Mouse (Mus musculus): ENCODE data around the gene Kcnn4. TPM values are rescaled to one million over a fixed set of nuclear protein-coding genes. Genes with fewer than 3 reads are reported as not detected.
"Not testable (repeated sequence)": the region's sequence is repeated elsewhere in the genome, so short reads cannot be mapped to it uniquely, and the experiment has no call there.

Gene Kcnn4
- polyA plus RNA-seq, 1 experiment, result 0.59 TPM

DNA sequence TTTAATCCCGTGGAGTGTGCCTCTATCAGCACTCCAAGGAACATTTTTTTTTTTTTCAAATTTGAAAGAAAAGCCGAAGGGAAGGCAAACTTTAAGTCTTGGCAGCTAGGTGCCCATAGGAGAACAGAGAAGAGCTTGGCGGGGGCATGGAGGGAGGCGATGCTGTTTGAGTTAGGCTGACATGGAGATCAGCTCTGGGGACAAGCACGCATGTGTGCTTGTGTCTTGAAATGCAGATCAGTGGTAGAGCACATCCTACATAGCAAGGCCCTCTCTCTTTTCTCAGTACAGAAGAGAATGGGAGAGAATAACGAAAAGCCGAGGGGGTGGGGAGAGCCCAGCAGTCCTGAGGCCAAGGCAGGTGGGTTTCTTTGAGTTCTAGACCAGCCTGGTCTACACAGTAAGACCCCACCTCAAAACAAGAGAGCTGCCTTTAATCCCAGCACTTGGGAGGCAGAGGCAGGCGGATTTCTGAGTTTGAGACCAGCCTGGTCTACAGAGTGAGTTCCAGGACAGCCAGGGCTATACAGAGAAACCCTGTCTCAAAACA lies 28.4 kb downstream of the Kcnn4 start:
- Histone ChIP-seq H3K27ac (ENCODE audit: insufficient read depth, low read length) (no peak overlapping the region), H3K4me3 (replicated peaks; ENCODE audit: insufficient read depth, low read depth, low read length) (no peak overlapping the region), H3K4me1 (ENCODE audit: control insufficient read depth, insufficient read depth, low read length) (peaks cover 8% of the 10 kb centered on the region; the same call in 1 of the 2 replicates), H3K27me3 (ENCODE audit: control insufficient read depth, insufficient read depth, low read length) (no peaks in the 10 kb centered on the region)
- TF ChIP-seq POLR2A (IDR thresholded peaks at IDR 0.05; ENCODE audit: borderline replicate concordance, insufficient read depth, low read length) (no peak), CTCF (IDR thresholded peaks at IDR 0.05; ENCODE audit: borderline replicate concordance, insufficient read depth, low read depth, low read length) (no peak)
- WGBS, result 94% methylated on average over 8 of the region's 8 CpGs
- no peak for DNase-seq

DNA sequence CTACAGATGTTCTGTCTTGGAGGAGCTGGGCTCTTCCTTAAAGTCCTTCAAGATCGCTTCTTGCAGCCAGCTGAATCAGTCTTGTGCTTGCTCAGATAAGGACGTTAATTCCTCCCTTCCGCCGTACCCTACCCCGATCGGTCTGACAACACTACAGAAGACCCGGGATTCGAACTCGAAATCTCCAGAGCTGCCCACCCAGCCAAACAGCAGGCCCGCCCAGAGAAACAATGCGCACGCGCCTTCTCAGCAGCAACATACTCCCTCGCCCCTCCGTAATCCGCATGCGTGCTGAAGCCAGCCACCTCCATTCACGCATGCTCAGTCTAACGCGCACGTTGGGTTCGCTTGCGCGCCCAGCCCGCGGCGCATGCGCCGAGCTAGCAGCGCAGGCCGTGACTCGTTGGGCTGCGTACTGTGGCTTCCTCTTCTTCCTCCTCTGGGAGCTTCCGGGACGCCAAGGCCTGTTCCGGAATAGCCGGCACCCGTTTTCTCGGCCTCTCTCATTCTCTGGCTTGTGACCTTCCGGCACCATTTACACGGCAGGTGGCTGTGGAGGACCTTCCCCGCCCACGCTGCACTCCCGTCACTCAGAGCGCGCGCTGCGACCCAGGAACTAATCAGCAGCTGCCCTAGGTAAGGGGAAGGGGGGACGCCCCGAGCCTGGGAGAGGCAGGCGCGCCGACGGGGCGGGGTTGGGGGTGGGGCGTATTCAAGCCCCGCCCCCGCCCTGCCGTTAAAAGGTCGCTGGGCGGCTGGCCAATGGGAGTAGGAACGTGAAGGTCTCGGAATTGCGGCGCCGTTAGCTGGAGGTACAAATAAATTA lies 29.4 kb downstream of the Kcnn4 start, which contains the start of gene Smg9:
Gene Smg9, plus strand, starts transcription at position 364 of the 826 bp plus-strand sequence.
- Histone ChIP-seq H3K27me3 (ENCODE audit: control insufficient read depth, insufficient read depth, low read length) (no peaks in the 10 kb centered on the region), H3K4me3 (replicated peaks; ENCODE audit: insufficient read depth, low read depth, low read length) (peak within 1 kb of the TSS; percentile 62), H3K27ac (ENCODE audit: insufficient read depth, low read length) (peak within 1 kb of the TSS; percentile 57), H3K4me1 (ENCODE audit: control insufficient read depth, insufficient read depth, low read length) (peaks cover 13% of the 10 kb centered on the region)
- peak; percentile 97 to 98 for DNase-seq
- WGBS, result 3% methylated on average over 66 of the region's 66 CpGs
- TF ChIP-seq CTCF (IDR thresholded peaks at IDR 0.05; ENCODE audit: borderline replicate concordance, insufficient read depth, low read depth, low read length), result no peak
- TF ChIP-seq POLR2A (IDR thresholded peaks at IDR 0.05; ENCODE audit: borderline replicate concordance, insufficient read depth, low read length), result peak; percentile 90

GRCm38 (mm10) chr7:24400082-24400452 lies 30.0 kb downstream of the Kcnn4 start:
- Histone ChIP-seq H3K4me3 (replicated peaks; ENCODE audit: insufficient read depth, low read depth, low read length) (peak overlapping the region; percentile 62), H3K4me1 (ENCODE audit: control insufficient read depth, insufficient read depth, low read length) (peaks cover 13% of the 10 kb centered on the region), H3K27me3 (ENCODE audit: control insufficient read depth, insufficient read depth, low read length) (no peaks in the 10 kb centered on the region), H3K27ac (ENCODE audit: insufficient read depth, low read length) (peak overlapping the region; percentile 25; the same call in 1 of the 2 replicates)
- no peak for DNase-seq
- TF ChIP-seq POLR2A (IDR thresholded peaks at IDR 0.05; ENCODE audit: borderline replicate concordance, insufficient read depth, low read length) (no peak), CTCF (IDR thresholded peaks at IDR 0.05; ENCODE audit: borderline replicate concordance, insufficient read depth, low read depth, low read length) (no peak)
- WGBS, result under 1% methylated on average over 3 of the region's 3 CpGs

GRCm38 (mm10) chr7:24400489-24400888 lies 30.4 kb downstream of the Kcnn4 start:
- peaks cover 13% of the 10 kb centered on the region for H3K4me1 ChIP-seq (ENCODE audit: control insufficient read depth, insufficient read depth, low read length)
- not testable (repeated sequence) for H3K27me3 ChIP-seq (ENCODE audit: control insufficient read depth, insufficient read depth, low read length); H3K27ac ChIP-seq (ENCODE audit: insufficient read depth, low read length); H3K4me3 ChIP-seq (replicated peaks; ENCODE audit: insufficient read depth, low read depth, low read length); DNase-seq
- 78% methylated on average over 4 of the region's 4 CpGs for WGBS

GRCm38 (mm10) chr7:24402851-24403250 lies 32.8 kb downstream of the Kcnn4 start:
- no peak for DNase-seq
- no peak overlapping the region for H3K4me3 ChIP-seq (replicated peaks; ENCODE audit: insufficient read depth, low read depth, low read length)
- no peak overlapping the region for H3K27ac ChIP-seq (ENCODE audit: insufficient read depth, low read length)
- 97% methylated on average over 9 of the region's 9 CpGs for WGBS
- TF ChIP-seq POLR2A (IDR thresholded peaks at IDR 0.05; ENCODE audit: borderline replicate concordance, insufficient read depth, low read length), result no peak
- peak; percentile 48 for TF ChIP-seq CTCF (IDR thresholded peaks at IDR 0.05; ENCODE audit: borderline replicate concordance, insufficient read depth, low read depth, low read length)
- H3K27me3 ChIP-seq (ENCODE audit: control insufficient read depth, insufficient read depth, low read length), result no peaks in the 10 kb centered on the region
- H3K4me1 ChIP-seq (ENCODE audit: control insufficient read depth, insufficient read depth, low read length), result peaks cover 29% of the 10 kb centered on the region

DNA sequence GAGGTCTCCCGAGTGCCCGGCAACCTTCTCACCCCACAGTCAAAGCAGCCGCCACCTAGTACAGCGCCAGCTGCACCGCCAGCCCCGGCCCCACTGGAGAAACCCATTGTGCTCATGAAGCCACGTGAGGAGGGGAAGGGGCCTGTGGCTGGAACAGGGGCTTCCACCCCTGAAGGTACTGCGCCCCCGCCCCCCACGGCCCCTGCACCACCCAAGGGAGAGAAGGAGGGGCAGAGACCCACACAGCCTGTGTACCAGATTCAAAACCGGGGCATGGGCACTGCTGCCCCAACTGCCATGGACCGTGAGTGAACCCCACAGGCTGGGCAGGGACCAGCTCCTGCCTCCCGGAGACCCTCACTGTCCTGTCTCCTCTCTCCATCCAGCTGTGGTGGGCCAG lies 35.6 kb downstream of the Kcnn4 start:
- 87% methylated on average over 12 of the region's 13 CpGs for WGBS
- H3K4me3 ChIP-seq (replicated peaks; ENCODE audit: insufficient read depth, low read depth, low read length), result no peak overlapping the region
- no peak overlapping the region for H3K27ac ChIP-seq (ENCODE audit: insufficient read depth, low read length)
- no peaks in the 10 kb centered on the region for H3K27me3 ChIP-seq (ENCODE audit: control insufficient read depth, insufficient read depth, low read length)
- no peak for DNase-seq
- H3K4me1 ChIP-seq (ENCODE audit: control insufficient read depth, insufficient read depth, low read length), result peaks cover 36% of the 10 kb centered on the region
- no peak for TF ChIP-seq CTCF (IDR thresholded peaks at IDR 0.05; ENCODE audit: borderline replicate concordance, insufficient read depth, low read depth, low read length)
- no peak for TF ChIP-seq POLR2A (IDR thresholded peaks at IDR 0.05; ENCODE audit: borderline replicate concordance, insufficient read depth, low read length)

GRCm38 (mm10) chr7:24406528-24407344 lies 36.7 kb downstream of the Kcnn4 start:
- whole genome bisulfite sequencing, result 34% methylated on average over 5 of the region's 5 CpGs
- no peak overlapping the region for H3K4me3 ChIP-seq (replicated peaks; ENCODE audit: insufficient read depth, low read depth, low read length)
- H3K4me1 ChIP-seq (ENCODE audit: control insufficient read depth, insufficient read depth, low read length), result peaks cover 28% of the 10 kb centered on the region
- H3K27me3 ChIP-seq (ENCODE audit: control insufficient read depth, insufficient read depth, low read length), result no peaks in the 10 kb centered on the region
- DNase-seq, result peak; percentile 82 to 83
- no peak for TF ChIP-seq POLR2A (IDR thresholded peaks at IDR 0.05; ENCODE audit: borderline replicate concordance, insufficient read depth, low read length)
- peak; percentile 71 for TF ChIP-seq CTCF (IDR thresholded peaks at IDR 0.05; ENCODE audit: borderline replicate concordance, insufficient read depth, low read depth, low read length)
- peak overlapping the region; percentile 46 for H3K27ac ChIP-seq (ENCODE audit: insufficient read depth, low read length)

Measured in cerebellum, adult 2 months (tissue).